Mouse (Mus musculus): ENCODE data around the gene Nptx2.

The Nptx2 gene

GRCm38 (mm10) chr5:144585100-144585499 is 39.4 kb downstream of the Nptx2 start:
- no peak for DNase-seq (ENCODE audit: low spot score)

- no peak for DNase-seq (ENCODE audit: low spot score)
Measured at GRCm38 (mm10) chr5:144591248-144591880, 45.7 kb downstream of the Nptx2 start.

GRCm38 (mm10) chr5:144594796-144595195 is 49.1 kb downstream of the Nptx2 start:
- DNase-seq (ENCODE audit: low spot score), result no peak

All from urinary bladder, postnatal 14 days (tissue).